Mouse (Mus musculus): Measurements from ENCODE around the gene Dgcr2. TPM values are rescaled to one million over a fixed set of nuclear protein-coding genes. Genes with fewer than 3 reads are reported as not detected.

Gene Dgcr2
- polyA plus RNA-seq, 1 experiment from 2014 or later, result 69.6 TPM

- H3K9me3 ChIP-seq, result no peaks in the 10 kb centered on the region
- DNase-seq (ENCODE audit: low spot score), result peak; percentile 86
- 2% methylated on average over 41 of the region's 45 CpGs for WGBS
- peak overlapping the region; percentile 95 for H3K27ac ChIP-seq
- H3K36me3 ChIP-seq, result 0 out of 2 replicates have a peak, but pooled peaks cover 3% of the 10 kb centered on the region
- H3K4me3 ChIP-seq, result peak overlapping the region; percentile 74
- H3K4me1 ChIP-seq, result peaks cover 72% of the 10 kb centered on the region
- H3K27me3 ChIP-seq (ENCODE audit: insufficient read depth, poor library complexity, severe bottlenecking), result peaks cover 86% of the 10 kb centered on the region
These were observed 99.8 kb downstream of the Dgcr2 start for GRCm38 (mm10) chr16:17798321-17799180.

- peaks cover 65% of the 10 kb centered on the region for H3K4me1 ChIP-seq
- DNase-seq (ENCODE audit: low spot score), result no peak
- peaks cover 81% of the 10 kb centered on the region for H3K27me3 ChIP-seq (ENCODE audit: insufficient read depth, poor library complexity, severe bottlenecking)
- 3% methylated on average over 29 of the region's 29 CpGs for WGBS
- 0 out of 2 replicates have a peak, but pooled peaks cover 9% of the 10 kb centered on the region for H3K36me3 ChIP-seq
- peak overlapping the region; percentile 95 for H3K27ac ChIP-seq
- peak overlapping the region; percentile 74 for H3K4me3 ChIP-seq
- no peaks in the 10 kb centered on the region for H3K9me3 ChIP-seq
These were observed 100.5 kb downstream of the Dgcr2 start for GRCm38 (mm10) chr16:17797812-17798311.

GRCm38 (mm10) chr16:17796971-17797811 lies 101.2 kb downstream of the Dgcr2 start, which contains the start of gene Scarf2:
Gene Scarf2 (plus strand): TSS chr16:17797282.
- Histone ChIP-seq H3K9me3 (no peaks in the 10 kb centered on the region), H3K4me3 (peak within 1 kb of the TSS; percentile 74), H3K4me1 (peaks cover 58% of the 10 kb centered on the region), H3K27ac (peak within 1 kb of the TSS; percentile 95), H3K36me3 (peaks cover 16% of the 10 kb centered on the region), H3K27me3 (ENCODE audit: insufficient read depth, poor library complexity, severe bottlenecking) (peaks cover 78% of the 10 kb centered on the region)
- DNase-seq (ENCODE audit: low spot score), result no peak
- 1% methylated on average over 81 of the region's 81 CpGs for WGBS

- no peak for DNase-seq (ENCODE audit: low spot score)
- Histone ChIP-seq H3K27me3 (ENCODE audit: insufficient read depth, poor library complexity, severe bottlenecking) (peaks cover 71% of the 10 kb centered on the region), H3K9me3 (no peaks in the 10 kb centered on the region), H3K27ac (peak overlapping the region; percentile 95), H3K4me1 (peaks cover 52% of the 10 kb centered on the region), H3K4me3 (peak overlapping the region; percentile 74), H3K36me3 (peaks cover 23% of the 10 kb centered on the region)
These were observed 101.8 kb downstream of the Dgcr2 start for GRCm38 (mm10) chr16:17796519-17796918.

- Histone ChIP-seq H3K27ac (no peak overlapping the region), H3K4me1 (peaks cover 50% of the 10 kb centered on the region), H3K27me3 (ENCODE audit: insufficient read depth, poor library complexity, severe bottlenecking) (peaks cover 63% of the 10 kb centered on the region), H3K36me3 (peaks cover 28% of the 10 kb centered on the region), H3K4me3 (no peak overlapping the region), H3K9me3 (no peaks in the 10 kb centered on the region)
- DNase-seq (ENCODE audit: low spot score), result no peak
- 63% methylated on average over 5 of the region's 5 CpGs for WGBS
These were observed 102.7 kb downstream of the Dgcr2 start for GRCm38 (mm10) chr16:17795643-17796042.

- H3K27me3 ChIP-seq (ENCODE audit: insufficient read depth, poor library complexity, severe bottlenecking), result peaks cover 47% of the 10 kb centered on the region
- H3K4me3 ChIP-seq, result no peak overlapping the region
- no peak for DNase-seq (ENCODE audit: low spot score)
- peaks cover 43% of the 10 kb centered on the region for H3K36me3 ChIP-seq
- no peak overlapping the region for H3K27ac ChIP-seq
- 84% methylated on average over 4 of the region's 4 CpGs for WGBS
- H3K9me3 ChIP-seq, result no peaks in the 10 kb centered on the region
- H3K4me1 ChIP-seq, result peaks cover 34% of the 10 kb centered on the region
These were observed 104.3 kb downstream of the Dgcr2 start for GRCm38 (mm10) chr16:17794047-17794446.

GRCm38 (mm10) chr16:17792728-17793127 lies 105.6 kb downstream of the Dgcr2 start:
- H3K36me3 ChIP-seq, result peaks cover 56% of the 10 kb centered on the region
- WGBS, result 71% methylated on average over 3 of the region's 3 CpGs

More at GRCm38 (mm10) chr16:17792728-17793127, 105.6 kb downstream of the Dgcr2 start:
- DNase-seq (ENCODE audit: low spot score), result no peak
- H3K4me3 ChIP-seq, result no peak overlapping the region
- H3K4me1 ChIP-seq, result peaks cover 22% of the 10 kb centered on the region
- no peak overlapping the region for H3K27ac ChIP-seq
- H3K27me3 ChIP-seq (ENCODE audit: insufficient read depth, poor library complexity, severe bottlenecking), result peaks cover 33% of the 10 kb centered on the region
- H3K9me3 ChIP-seq, result no peaks in the 10 kb centered on the region

Other genes starting within 250 kb of the Dgcr2 start
- gene Med15, start 165.7 kb downstream of the Dgcr2 start, polyA plus RNA-seq (2016; fragmentation: Nextera tagmentation; extraction: Ambion mirVana), result 45.4 and 48.0 TPM in 2 replicates
- gene Klhl22, start 138.9 kb downstream of the Dgcr2 start, polyA plus RNA-seq (2016; fragmentation: Nextera tagmentation; extraction: Ambion mirVana), result 47.2 and 55.4 TPM in 2 replicates
- 7.0 and 12.9 TPM in 2 replicates for gene Scarf2, start 101.3 kb downstream of the Dgcr2 start, polyA plus RNA-seq (2016; fragmentation: Nextera tagmentation; extraction: Ambion mirVana)
- not detected in 2 replicates for gene B830017H08Rik, start 65.4 kb downstream of the Dgcr2 start, polyA plus RNA-seq (2016; fragmentation: Nextera tagmentation; extraction: Ambion mirVana)
- gene Car15, start 60.2 kb downstream of the Dgcr2 start, polyA plus RNA-seq (2016; fragmentation: Nextera tagmentation; extraction: Ambion mirVana), result 2.0 and 2.3 TPM in 2 replicates
- 0.22 and 0.25 TPM in 2 replicates for gene Gm20518, start 6.9 kb downstream of the Dgcr2 start, polyA plus RNA-seq (2016; fragmentation: Nextera tagmentation; extraction: Ambion mirVana)
- not detected in 2 replicates for gene Tssk1, start 4.3 kb downstream of the Dgcr2 start, polyA plus RNA-seq (2016; fragmentation: Nextera tagmentation; extraction: Ambion mirVana)
- not detected in 2 replicates for gene Tssk2, start 75 bp upstream of the Dgcr2 start, polyA plus RNA-seq (2016; fragmentation: Nextera tagmentation; extraction: Ambion mirVana)
- 39.7 and 39.9 TPM in 2 replicates for gene Ess2, start 12.8 kb upstream of the Dgcr2 start, polyA plus RNA-seq (2016; fragmentation: Nextera tagmentation; extraction: Ambion mirVana)
- gene Gsc2, start 16.5 kb upstream of the Dgcr2 start, polyA plus RNA-seq (2016; fragmentation: Nextera tagmentation; extraction: Ambion mirVana), result 0.20 and 0.44 TPM in 2 replicates
- 46.6 and 73.7 TPM in 2 replicates for gene Slc25a1, start 29.7 kb upstream of the Dgcr2 start, polyA plus RNA-seq (2016; fragmentation: Nextera tagmentation; extraction: Ambion mirVana)
- not detected in 2 replicates for gene Vpreb2, start 81.9 kb upstream of the Dgcr2 start, polyA plus RNA-seq (2016; fragmentation: Nextera tagmentation; extraction: Ambion mirVana)
- 73.8 and 97.3 TPM in 2 replicates for gene Dgcr6, start 154.3 kb upstream of the Dgcr2 start, polyA plus RNA-seq (2016; fragmentation: Nextera tagmentation; extraction: Ambion mirVana)
- gene Prodh, start 191.6 kb upstream of the Dgcr2 start, polyA plus RNA-seq (2016; fragmentation: Nextera tagmentation; extraction: Ambion mirVana), result 14.2 and 16.0 TPM in 2 replicates
- gene Rtn4r, start 229.1 kb upstream of the Dgcr2 start, polyA plus RNA-seq (2016; fragmentation: Nextera tagmentation; extraction: Ambion mirVana), result 0.31 and 0.79 TPM in 2 replicates

Data from heart, embryonic 10.5 days (tissue).